Mouse (Mus musculus) forebrain, embryonic 13.5 days (tissue): ENCODE measurements at regions not wholly inside any gene's neighbourhood (a gene's known extent, or its start where the extent isn't known, plus 50 kb on each side); places are given as distances from the start of the nearest gene placed in this dataset.

Source experiments
- ATAC-seq: fragments of 200-750 bp; cut with Nextera tagmentation; 2 replicates; pipeline ENCODE4 v1.8.0; 2017
- H3K27ac ChIP-seq: fragments of 300-500 bp; sonication (generic); 2 replicates; pipeline ENCODE4 v1.5.1; 2015; ENCODE audit warnings: inconsistent platforms, mild to moderate bottlenecking, moderate library complexity
- H3K27me3 ChIP-seq: fragments of 300-500 bp; sonication (generic); 2 replicates; pipeline ENCODE4 v1.6.1; 2015; ENCODE audit warnings: mild to moderate bottlenecking, inconsistent platforms
- H3K36me3 ChIP-seq: fragments of 300-500 bp; sonication (generic); 2 replicates; pipeline ENCODE4 v1.6.1; 2015; ENCODE audit warnings: mild to moderate bottlenecking, inconsistent platforms; ENCODE audit not compliant: poor library complexity, severe bottlenecking
- H3K4me1 ChIP-seq: fragments of 300-500 bp; sonication (generic); 2 replicates; pipeline ENCODE4 v1.6.1; 2015; ENCODE audit warnings: inconsistent platforms
- H3K4me2 ChIP-seq: fragments of 300-500 bp; sonication (generic); 2 replicates; pipeline ENCODE4 v1.6.1; 2015; ENCODE audit warnings: inconsistent platforms, mild to moderate bottlenecking, moderate library complexity
- H3K4me3 ChIP-seq: fragments of 300-500 bp; sonication (generic); 2 replicates; pipeline ENCODE4 v1.5.1; 2015; ENCODE audit warnings: mild to moderate bottlenecking, inconsistent platforms
- H3K9ac ChIP-seq: fragments of 300-500 bp; sonication (generic); 2 replicates; pipeline ENCODE4 v1.6.1; 2015; ENCODE audit warnings: mild to moderate bottlenecking, inconsistent platforms
- H3K9me3 ChIP-seq: fragments of 300-500 bp; sonication (generic); replicated peaks from 2 replicates; pipeline ENCODE4 v1.6.1; 2016; ENCODE audit warnings: inconsistent platforms
- whole genome bisulfite sequencing: fragments of 180-500 bp; shearing (Covaris S2); methylation state at CpG from one replicate; pipeline ENCODE4 v1.1.7; 2015; 5-methylcytosine and 5-hydroxymethylcytosine counted together

- no peaks in the 10 kb centered on the region for H3K9me3 ChIP-seq
- no peak for ATAC-seq
- H3K36me3 ChIP-seq: no peaks in the 10 kb centered on the region
- H3K4me3 ChIP-seq: no peak overlapping the region
- H3K27me3 ChIP-seq: no peaks in the 10 kb centered on the region
- no peak overlapping the region for H3K9ac ChIP-seq
- no peak overlapping the region for H3K27ac ChIP-seq
- no peaks in the 10 kb centered on the region for H3K4me1 ChIP-seq
- WGBS: 78% methylated on average over 1 of the region's 1 CpGs
- H3K4me2 ChIP-seq: no peak overlapping the region
These were observed 202.3 kb upstream of the Nampt start for GRCm38 (mm10) chr12:32617031-32617430.

DNA sequence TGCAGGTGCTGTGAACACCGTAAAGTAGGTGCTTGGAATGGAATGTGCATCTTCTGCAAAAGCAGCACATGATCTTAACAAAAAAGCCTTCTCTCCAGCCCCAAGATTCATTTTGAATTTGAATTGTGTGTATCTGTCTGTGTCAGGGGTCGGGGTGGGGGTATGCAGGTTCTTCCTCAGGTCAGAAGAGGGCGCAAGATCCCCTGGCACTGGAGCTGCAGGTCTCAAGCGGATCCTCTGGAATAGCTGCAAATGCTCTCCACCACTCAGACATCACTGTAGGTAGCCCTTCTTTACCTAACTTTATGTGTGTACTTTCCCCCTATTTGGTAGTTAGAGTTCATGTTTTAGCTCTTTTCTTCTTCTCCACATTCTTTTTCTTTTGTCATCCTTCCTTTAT, 199.5 kb upstream of the Nampt start:
- H3K9me3 ChIP-seq: no peaks in the 10 kb centered on the region
- no peaks in the 10 kb centered on the region for H3K36me3 ChIP-seq
- H3K4me3 ChIP-seq: no peak overlapping the region
- no peak for ATAC-seq
- H3K27me3 ChIP-seq: no peaks in the 10 kb centered on the region
- no peak overlapping the region for H3K9ac ChIP-seq
- H3K4me2 ChIP-seq: no peak overlapping the region
- no peaks in the 10 kb centered on the region for H3K4me1 ChIP-seq
- no peak overlapping the region for H3K27ac ChIP-seq
- WGBS: 73% methylated on average over 4 of the region's 4 CpGs

DNA sequence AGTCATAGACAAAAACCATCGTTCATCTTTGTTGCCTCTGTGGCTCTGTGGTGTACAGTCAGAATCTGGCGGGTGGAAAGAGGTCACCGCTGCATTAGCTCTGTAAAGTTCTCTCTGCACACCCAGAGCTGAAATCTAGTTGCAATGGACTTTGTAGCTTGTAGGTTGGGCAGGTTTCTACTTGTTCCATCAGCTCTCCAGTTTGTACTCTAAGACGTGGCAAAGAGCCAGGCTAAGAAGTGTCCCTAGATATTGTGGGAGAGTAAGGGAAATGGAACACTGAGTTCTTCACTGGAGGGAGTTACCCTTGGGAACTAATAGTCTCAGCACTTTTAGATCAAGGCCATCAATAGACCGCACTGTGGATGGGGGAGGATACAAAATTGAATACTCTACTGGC, 197.6 kb upstream of the Nampt start:
- Histone ChIP-seq H3K4me1 (no peaks in the 10 kb centered on the region), H3K36me3 (no peaks in the 10 kb centered on the region), H3K9ac (no peak overlapping the region), H3K27me3 (no peaks in the 10 kb centered on the region), H3K4me2 (no peak overlapping the region), H3K27ac (no peak overlapping the region), H3K4me3 (no peak overlapping the region), H3K9me3 (no peaks in the 10 kb centered on the region)
- 90% methylated on average over 5 of the region's 5 CpGs for WGBS
- no peak for ATAC-seq

GRCm38 (mm10) chr12:32628552-32628951, 190.8 kb upstream of the Nampt start:
- no peak overlapping the region for H3K4me2 ChIP-seq
- H3K9me3 ChIP-seq: no peaks in the 10 kb centered on the region
- H3K27me3 ChIP-seq: peaks cover 17% of the 10 kb centered on the region
- H3K27ac ChIP-seq: no peak overlapping the region
- 21% methylated on average over 1 of the region's 1 CpGs for WGBS
- peaks cover 15% of the 10 kb centered on the region for H3K4me1 ChIP-seq
- ATAC-seq: peak; percentile 57; the same call in 1 of the 2 replicates
- H3K9ac ChIP-seq: no peak overlapping the region
- no peaks in the 10 kb centered on the region for H3K36me3 ChIP-seq
- no peak overlapping the region for H3K4me3 ChIP-seq

- Histone ChIP-seq H3K9me3 (no peaks in the 10 kb centered on the region), H3K27ac (no peak overlapping the region), H3K27me3 (peaks cover 41% of the 10 kb centered on the region), H3K36me3 (no peaks in the 10 kb centered on the region), H3K4me2 (no peak overlapping the region), H3K4me1 (peaks cover 15% of the 10 kb centered on the region), H3K9ac (no peak overlapping the region), H3K4me3 (no peak overlapping the region)
- ATAC-seq: no peak
- 14% methylated on average over 3 of the region's 3 CpGs for WGBS
These were observed 186.4 kb upstream of the Nampt start for GRCm38 (mm10) chr12:32632935-32633334.

DNA sequence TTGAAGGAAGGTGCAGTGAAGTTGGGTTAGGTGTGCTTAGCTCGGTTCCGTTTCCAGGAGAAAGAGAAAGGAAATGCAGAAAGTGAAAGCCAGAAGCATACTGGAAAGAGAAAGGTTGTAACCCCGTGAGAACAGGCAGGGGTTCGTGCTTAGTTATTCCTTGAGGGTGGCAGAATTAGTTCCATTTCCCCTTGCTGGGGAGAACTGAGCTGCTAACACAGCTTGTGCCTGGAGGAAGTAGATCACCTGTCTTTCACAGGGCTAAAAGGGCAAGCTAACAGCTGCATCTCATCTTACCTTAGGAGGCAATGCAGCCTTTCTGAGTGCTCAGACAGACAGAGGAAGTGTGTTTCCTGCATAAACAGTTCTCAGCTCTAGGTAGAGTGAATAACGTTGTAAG, 184.3 kb upstream of the Nampt start:
- 67% methylated on average over 5 of the region's 5 CpGs for WGBS
- H3K4me3 ChIP-seq: no peak overlapping the region
- no peaks in the 10 kb centered on the region for H3K36me3 ChIP-seq
- no peak overlapping the region for H3K9ac ChIP-seq
- no peak overlapping the region for H3K4me2 ChIP-seq
- peaks cover 47% of the 10 kb centered on the region for H3K27me3 ChIP-seq
- ATAC-seq: no peak
- no peaks in the 10 kb centered on the region for H3K9me3 ChIP-seq
- peaks cover 8% of the 10 kb centered on the region for H3K4me1 ChIP-seq
- H3K27ac ChIP-seq: no peak overlapping the region

DNA sequence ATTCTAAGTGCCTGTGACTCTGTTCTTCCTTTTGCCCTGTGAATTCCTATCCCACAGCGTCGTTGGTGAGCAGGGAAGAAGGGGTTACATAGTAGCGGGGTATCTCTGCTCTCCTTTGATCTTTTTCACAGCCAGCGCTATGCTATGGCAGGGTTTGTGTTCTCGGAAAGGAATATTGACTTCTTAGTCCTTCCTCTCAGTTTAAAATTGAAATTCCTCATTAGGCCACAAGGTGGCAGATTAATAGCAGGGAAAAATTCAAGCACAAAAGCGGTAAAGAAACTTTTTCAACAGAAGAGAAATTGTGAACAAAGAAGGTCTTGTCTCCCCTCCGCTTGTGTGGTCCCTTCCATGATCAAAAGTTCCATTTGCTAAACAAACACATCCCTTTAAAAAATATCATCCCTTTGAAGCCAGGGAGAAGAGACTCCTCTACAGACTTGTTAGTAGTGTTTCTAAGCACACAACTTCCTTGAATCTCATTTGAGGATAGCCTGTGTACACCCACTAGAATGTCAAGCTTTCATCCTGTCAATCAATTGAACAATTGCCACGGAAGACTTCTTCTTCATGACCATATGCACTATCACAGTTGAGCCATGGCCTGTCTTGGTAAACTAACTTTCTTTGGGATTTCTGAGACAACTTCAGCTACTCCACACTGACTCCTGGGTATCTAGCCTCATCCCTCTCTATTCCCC, 181.8 kb upstream of the Nampt start:
- H3K4me3 ChIP-seq: no peak overlapping the region
- peak; percentile 71 for ATAC-seq
- H3K27me3 ChIP-seq: peaks cover 32% of the 10 kb centered on the region
- H3K9ac ChIP-seq: no peak overlapping the region
- WGBS: 3% methylated on average over 8 of the region's 8 CpGs
- H3K36me3 ChIP-seq: no peaks in the 10 kb centered on the region
- H3K4me2 ChIP-seq: no peak overlapping the region
- no peak overlapping the region for H3K27ac ChIP-seq
- H3K4me1 ChIP-seq: peaks cover 8% of the 10 kb centered on the region
- no peaks in the 10 kb centered on the region for H3K9me3 ChIP-seq

DNA sequence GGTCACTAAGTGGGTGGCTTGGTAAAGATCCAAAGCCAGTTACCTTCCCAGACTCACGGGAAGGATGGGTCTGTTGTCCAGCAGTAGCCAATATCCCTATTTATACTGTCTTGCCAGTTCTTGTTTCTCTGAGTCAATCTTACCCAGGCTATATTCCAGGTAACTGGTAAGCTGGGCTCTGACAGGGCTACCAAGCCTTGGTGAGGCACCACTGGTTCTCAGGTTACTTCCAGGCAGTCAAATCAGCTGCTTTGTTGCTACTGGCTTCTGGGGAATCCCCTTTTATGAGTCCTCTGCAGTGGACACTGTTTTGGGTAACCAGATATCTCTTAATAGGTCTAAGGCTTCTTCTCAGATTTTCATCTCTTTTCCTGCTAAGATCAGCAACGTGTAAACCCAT, 178.8 kb upstream of the Nampt start:
- WGBS: 68% methylated on average over 2 of the region's 2 CpGs
- H3K9ac ChIP-seq: no peak overlapping the region
- H3K27me3 ChIP-seq: peaks cover 15% of the 10 kb centered on the region
- H3K27ac ChIP-seq: no peak overlapping the region
- no peak overlapping the region for H3K4me2 ChIP-seq
- ATAC-seq: no peak
- no peak overlapping the region for H3K4me3 ChIP-seq
- H3K9me3 ChIP-seq: no peaks in the 10 kb centered on the region
- no peaks in the 10 kb centered on the region for H3K36me3 ChIP-seq
- H3K4me1 ChIP-seq: no peaks in the 10 kb centered on the region

GRCm38 (mm10) chr12:32642493-32642892, 176.9 kb upstream of the Nampt start:
- WGBS: 94% methylated on average over 1 of the region's 1 CpGs
- no peak overlapping the region for H3K4me2 ChIP-seq
- no peak overlapping the region for H3K9ac ChIP-seq
- H3K4me1 ChIP-seq: no peaks in the 10 kb centered on the region
- H3K27ac ChIP-seq: no peak overlapping the region
- no peaks in the 10 kb centered on the region for H3K36me3 ChIP-seq
- no peaks in the 10 kb centered on the region for H3K9me3 ChIP-seq
- no peak overlapping the region for H3K4me3 ChIP-seq
- H3K27me3 ChIP-seq: peaks cover 9% of the 10 kb centered on the region
- no peak for ATAC-seq

DNA sequence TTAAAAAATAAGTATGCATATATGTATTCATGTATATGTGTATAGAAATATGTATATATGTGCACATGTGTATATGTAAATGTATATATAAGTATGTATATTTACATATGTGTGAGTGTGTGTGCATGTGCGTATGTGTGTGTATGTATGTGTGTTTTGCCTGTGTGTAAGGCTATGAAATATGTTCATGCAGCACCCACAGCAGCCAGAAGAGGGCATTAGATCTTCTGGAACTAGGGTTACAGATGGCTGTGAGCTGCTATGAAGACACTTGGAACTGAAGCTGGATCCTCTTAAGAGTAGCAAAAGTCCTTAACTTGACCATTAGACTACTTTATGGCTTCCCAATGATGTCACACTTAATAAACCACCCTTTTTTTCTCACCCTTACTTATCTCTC, 166.2 kb upstream of the Nampt start:
- no peak for ATAC-seq
- H3K27me3 ChIP-seq: no peaks in the 10 kb centered on the region
- H3K4me3 ChIP-seq: no peak overlapping the region
- H3K4me2 ChIP-seq: no peak overlapping the region
- no peaks in the 10 kb centered on the region for H3K4me1 ChIP-seq
- no peaks in the 10 kb centered on the region for H3K36me3 ChIP-seq
- WGBS: 97% methylated on average over 1 of the region's 1 CpGs
- H3K9ac ChIP-seq: no peak overlapping the region
- H3K27ac ChIP-seq: no peak overlapping the region
- H3K9me3 ChIP-seq: no peaks in the 10 kb centered on the region

DNA sequence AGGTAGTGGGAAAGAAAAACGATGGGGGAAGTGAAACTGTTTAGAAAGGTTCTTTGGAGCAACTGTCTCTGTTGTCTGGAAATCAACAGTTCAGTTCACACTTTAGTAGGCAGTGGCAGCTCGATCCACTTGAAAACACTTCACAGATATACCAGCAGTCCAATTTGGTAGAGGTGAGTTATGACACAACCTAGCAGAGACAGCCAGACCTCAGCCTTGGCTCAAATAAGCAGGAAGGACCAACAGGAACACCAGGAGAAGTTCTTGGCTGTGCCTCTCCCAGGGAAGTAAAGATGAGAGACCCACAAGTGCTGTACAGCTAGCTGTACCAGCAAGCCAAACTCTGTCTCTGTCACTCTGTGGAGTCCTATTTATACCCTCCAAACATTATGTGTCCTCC, 163.2 kb upstream of the Nampt start:
- H3K4me2 ChIP-seq: no peak overlapping the region
- H3K27me3 ChIP-seq: no peaks in the 10 kb centered on the region
- no peak overlapping the region for H3K4me3 ChIP-seq
- no peak for ATAC-seq
- H3K4me1 ChIP-seq: no peaks in the 10 kb centered on the region
- H3K9me3 ChIP-seq: no peaks in the 10 kb centered on the region
- no peak overlapping the region for H3K9ac ChIP-seq
- WGBS: 67% methylated on average over 2 of the region's 2 CpGs
- H3K27ac ChIP-seq: no peak overlapping the region
- no peaks in the 10 kb centered on the region for H3K36me3 ChIP-seq

GRCm38 (mm10) chr12:32661782-32662413, 157.4 kb upstream of the Nampt start:
- ATAC-seq: no peak
- no peak overlapping the region for H3K4me3 ChIP-seq
- H3K4me1 ChIP-seq: no peaks in the 10 kb centered on the region

DNA sequence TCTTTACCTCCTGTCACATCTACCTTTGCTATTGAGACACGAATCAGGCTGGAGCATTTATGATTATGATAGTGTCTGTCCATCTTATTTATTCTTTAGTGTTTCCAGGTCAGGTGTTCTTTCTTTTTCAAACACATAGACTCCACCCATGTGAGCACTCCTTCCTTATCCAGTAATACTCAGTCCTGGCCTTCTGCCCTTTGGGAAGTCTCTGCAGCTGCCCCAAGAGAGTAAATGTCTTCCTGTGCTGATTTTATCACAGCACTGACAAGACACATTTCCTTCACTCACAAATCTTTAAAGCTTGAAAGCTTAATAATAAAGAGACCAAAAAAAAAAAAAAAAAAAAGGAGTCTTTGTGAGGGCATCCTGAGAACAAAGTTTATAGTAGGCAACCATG, 153.3 kb upstream of the Nampt start:
- WGBS: 86% methylated on average over 1 of the region's 1 CpGs
- H3K9me3 ChIP-seq: no peaks in the 10 kb centered on the region
- H3K36me3 ChIP-seq: no peaks in the 10 kb centered on the region
- no peaks in the 10 kb centered on the region for H3K27me3 ChIP-seq
- ATAC-seq: no peak
- no peaks in the 10 kb centered on the region for H3K4me1 ChIP-seq
- H3K4me3 ChIP-seq: no peak overlapping the region
- no peak overlapping the region for H3K27ac ChIP-seq
- H3K9ac ChIP-seq: no peak overlapping the region
- H3K4me2 ChIP-seq: no peak overlapping the region

More at GRCm38 (mm10) chr12:32661782-32662413, 157.4 kb upstream of the Nampt start:
- 87% methylated on average over 8 of the region's 8 CpGs for WGBS
- Histone ChIP-seq H3K9ac (no peak overlapping the region), H3K27me3 (no peaks in the 10 kb centered on the region), H3K36me3 (no peaks in the 10 kb centered on the region), H3K9me3 (no peaks in the 10 kb centered on the region), H3K4me2 (no peak overlapping the region), H3K27ac (no peak overlapping the region)
